Mouse (Mus musculus) right cerebral cortex, postnatal 10 days (tissue): ENCODE data around the gene Copb2.
A peak's percentile ranks its signal among the peaks of the same experiment; 100 is the strongest.

Experiments
- DNase-seq, 2 experiments: peaks; one replicate each; pipeline ENCODE4 v3.0.0; 2021; ENCODE audit warnings: low spot score in 2 of 2

Copb2 gene

DNA sequence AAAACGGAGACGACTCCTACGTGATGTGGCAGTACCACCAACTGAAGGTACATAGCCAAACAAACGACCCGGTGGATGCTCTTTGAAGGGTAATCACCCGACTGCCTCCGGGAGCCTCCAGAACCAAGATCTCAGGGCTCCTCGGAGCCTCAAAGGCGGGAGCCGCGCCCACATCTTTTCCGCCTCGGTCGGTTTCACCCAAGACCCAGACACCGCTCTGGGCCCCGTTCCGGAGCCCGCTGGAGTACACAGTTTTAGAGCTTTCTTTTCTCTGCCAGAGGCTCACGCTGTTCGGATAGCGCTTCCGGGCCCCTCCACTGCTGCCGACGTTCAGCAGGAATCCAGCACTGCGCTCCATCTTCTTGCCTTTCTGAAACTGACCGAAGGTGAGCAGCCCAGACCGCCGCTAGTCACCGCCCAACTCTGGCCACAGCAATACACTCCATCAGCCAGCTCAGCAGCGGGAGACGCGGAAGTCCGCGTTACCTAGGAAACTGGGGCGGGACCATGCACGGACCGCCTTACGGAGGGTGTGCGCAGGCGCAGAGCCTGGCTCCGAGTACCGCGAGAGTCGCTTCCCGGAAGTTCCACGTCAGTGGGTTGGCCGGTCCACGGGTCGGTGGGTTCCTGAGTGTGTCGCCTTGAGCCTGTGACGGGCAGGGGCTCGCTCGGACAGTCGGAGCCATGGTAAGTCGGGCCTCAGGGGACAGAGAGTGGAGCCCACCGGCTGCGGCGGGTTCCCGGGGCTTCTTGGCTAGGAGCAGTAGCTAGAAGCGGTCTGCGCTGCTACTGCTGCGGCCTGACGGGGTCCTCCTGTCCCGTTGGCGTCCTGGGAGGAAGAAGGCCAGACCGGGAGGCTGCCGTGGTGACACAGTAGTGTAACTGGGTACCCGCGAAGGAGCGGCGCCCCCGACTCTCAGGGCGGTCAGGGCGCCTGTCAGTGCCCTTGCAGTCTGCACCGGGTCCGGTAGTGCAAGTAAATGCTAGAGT, at the start of gene Copb2:
TSS of gene Copb2 (plus strand) at position 585 of the 990 bp plus-strand sequence.
- DNase-seq: peak; percentile 99

DNA sequence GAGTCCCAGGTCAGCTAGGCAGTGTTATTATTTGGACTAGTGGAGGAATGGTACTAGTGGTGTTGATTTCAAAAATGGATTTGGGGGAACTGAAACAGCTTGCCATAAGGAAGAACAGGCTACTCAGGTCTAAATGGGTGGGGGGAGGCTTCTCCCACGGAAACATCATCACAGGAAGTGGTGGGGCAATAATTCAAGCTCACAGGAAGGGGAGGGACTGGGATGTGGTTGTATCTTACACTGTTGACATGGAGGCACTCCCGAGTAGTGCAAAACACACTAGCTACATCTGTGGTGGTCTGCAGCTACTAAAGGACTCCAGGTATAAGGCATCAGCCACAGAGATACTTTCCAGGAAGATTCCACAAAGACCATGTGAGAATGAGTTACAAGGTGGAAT, 39.6 kb upstream of the Copb2 start:
- DNase-seq: no peak

DNA sequence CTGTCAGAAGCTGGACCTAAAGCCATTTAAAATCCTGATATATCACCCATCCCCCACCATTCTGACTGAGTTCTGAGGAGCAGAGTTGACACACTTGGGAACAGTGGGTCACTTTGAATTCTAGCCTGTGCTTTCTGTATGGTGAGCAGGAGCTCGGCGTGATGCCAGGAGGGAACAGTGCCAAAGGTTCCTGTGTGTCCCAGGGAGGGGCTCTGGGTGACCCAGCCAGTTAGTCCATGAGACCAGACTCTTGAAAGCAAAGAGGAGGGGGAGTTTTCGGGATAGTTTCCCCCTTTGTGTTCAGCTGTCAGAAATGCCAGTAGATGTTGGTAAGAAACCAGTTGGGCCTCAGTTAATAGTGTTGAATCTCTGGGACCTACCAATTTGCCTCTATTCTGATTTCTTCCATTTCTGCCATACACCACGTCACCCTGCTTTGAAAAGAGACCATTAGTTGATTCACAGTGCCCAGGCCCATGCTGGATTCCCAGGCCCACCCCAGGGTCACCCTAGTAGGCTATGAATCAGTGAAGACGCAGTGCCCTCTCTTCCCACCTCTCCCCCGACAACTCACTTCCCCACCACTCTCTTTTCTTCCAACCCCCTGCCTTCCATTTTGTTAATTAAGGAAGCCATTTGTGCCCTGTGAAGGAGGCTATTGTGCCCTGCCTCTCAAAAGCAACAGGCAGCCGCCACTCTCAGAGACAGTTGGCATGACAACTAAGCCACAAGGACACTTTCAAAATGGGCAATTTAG, 38.6 kb upstream of the Copb2 start:
- peak; percentile 67 to 76 for DNase-seq

DNA sequence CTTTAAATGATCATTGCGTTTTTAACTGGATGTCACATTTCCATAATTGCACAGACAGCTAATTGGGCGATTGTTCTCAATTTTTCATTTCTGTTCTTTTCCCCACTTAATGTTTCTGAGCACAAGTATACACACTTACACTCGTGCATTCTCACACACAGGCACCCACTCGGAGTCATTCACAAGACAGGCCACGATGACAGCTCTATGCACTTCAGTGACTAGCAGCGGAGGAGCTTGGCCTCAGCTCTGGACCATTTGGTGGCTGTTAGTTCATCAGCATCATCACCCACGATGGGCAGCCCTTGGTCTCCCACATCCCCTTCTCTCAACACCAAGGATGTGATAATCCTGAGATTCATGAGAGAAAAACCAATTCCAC, 38.0 kb upstream of the Copb2 start:
- DNase-seq: no peak

DNA sequence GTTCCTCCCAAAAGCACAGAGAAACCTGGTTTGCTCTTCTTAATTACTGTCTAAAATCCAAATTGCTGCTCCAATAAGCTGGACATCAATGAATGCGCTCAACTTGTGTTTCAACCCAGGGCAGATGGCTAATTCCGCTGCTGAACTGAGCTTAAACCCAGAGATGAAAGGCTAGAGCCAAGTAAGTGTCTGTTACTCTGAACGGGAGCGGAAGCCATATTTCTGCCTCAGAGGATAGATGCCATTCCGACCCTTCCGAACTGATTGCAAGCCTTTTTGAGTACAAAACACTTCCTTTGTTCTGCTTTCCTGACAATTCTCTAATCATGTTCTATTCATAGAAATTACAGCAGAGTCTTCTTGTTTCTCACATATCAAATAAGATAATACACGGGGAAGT, 36.3 kb upstream of the Copb2 start:
- DNase-seq: no peak

DNA sequence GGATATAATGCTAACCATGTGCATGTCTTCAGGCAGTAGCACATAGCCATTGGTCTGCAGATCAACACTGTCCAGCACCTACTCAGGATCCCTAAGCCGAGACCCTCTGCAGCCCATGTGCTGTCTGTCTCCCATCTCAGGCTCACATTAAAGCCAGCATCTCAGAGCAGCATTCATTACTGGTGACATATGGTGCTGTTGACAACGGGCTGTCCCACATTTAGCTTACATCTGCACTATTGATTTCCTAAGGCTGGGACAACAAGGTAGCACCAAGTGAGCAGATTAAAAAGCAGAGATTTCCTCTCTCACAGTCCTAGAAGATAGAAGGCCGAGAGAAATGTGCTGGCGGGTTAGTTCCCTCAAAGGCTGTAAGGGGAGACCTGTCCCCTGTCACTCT, 33.7 kb upstream of the Copb2 start:
- no peak for DNase-seq

DNA sequence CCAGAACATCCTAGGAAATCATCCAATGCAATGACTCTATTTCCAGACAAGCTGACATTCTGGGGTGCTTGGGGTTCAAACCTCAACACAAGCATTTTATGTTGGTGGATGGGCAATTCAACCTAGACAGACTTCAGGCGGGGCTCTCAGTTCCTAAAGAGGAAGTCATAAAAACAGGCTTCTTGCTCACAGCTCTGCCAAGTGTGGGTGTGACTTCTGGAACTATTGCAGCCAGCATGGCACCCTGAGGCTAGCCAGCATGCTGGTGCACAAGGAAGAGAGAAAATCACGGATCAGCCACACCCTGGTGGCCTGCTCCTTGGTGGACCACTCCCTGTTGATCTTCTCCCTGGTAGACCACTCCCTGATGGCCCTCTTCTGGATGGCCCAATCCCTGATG, 32.5 kb upstream of the Copb2 start:
- no peak for DNase-seq

DNA sequence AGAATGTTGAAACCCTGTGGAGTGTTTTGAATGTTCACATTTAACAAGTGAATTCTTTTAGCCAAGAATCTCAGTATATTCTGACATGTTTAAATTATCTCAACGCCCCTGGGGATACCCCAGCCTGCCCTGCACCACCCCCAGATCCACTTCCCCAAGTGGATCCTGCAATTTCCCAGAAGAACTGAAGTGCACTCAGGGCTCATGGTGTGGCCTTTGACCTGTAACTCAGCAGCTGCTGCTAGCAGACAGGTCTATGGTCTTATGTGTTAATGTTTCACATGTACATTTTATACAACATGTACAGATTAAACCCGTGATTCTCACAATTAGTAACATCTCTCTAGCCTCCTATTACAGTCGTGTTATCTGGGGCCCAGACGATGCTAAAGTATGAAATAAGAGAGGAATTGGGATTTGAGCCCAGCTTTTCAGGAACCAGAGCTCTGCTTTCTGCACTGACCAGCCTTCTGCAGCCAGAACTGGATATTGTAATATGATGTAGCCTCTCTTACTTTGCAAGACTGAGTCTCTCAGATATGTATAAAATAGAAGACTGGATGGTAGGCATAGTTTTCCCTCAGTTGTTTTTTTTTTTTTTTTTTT, 28.7 kb upstream of the Copb2 start:
- no peak for DNase-seq

DNA sequence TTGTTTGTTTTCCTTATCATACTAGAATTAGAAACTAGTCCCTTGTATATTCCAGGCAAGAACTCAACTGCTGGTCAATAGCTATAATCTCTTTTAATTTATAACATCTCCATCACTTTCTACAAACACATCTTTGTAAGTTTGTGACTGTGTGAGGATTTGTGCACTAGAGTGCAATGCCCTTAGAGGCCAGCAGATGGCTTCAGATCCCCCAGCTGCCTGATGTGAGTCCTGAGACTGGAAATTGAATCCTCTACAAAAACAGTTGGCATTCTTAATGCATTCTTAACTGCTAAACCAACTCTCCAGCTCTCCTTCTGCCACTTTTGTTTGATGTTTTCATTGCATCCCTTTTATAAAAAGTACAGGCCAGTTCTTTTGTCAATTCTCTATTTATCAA, 27.8 kb upstream of the Copb2 start:
- no peak for DNase-seq

DNA sequence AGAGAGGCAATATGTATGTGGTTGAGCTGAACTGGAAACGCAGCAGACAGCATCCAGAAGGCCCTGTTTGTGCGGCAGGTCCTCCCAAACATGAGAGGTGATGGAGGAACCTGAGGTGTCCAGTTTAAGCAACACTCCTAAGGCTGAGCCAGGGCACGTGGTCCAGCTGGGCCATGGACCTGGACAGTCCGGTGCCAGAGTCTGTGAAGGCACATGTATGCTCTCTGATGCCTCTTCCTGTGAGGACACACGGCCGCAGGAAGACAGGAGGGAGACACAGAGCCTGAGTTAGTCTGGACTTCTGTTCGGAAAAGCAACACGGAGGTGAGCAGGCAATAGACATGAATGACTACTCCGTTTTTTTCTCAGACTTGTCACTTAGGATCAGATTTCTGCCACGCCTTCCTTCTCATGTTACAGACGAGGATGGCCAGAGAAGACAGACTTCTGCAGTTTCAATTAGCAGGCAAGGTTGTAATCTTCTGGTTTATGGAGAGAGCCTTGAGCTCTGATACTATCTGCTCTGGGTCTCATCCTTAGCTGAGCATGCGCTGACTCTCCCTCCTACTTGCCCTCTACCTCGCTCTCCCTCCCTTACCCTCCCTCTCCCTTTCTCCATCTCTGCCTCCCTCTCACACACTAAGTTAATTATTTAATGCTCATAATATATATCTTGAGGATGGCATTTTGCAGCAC, 25.4 kb upstream of the Copb2 start:
- no peak for DNase-seq

DNA sequence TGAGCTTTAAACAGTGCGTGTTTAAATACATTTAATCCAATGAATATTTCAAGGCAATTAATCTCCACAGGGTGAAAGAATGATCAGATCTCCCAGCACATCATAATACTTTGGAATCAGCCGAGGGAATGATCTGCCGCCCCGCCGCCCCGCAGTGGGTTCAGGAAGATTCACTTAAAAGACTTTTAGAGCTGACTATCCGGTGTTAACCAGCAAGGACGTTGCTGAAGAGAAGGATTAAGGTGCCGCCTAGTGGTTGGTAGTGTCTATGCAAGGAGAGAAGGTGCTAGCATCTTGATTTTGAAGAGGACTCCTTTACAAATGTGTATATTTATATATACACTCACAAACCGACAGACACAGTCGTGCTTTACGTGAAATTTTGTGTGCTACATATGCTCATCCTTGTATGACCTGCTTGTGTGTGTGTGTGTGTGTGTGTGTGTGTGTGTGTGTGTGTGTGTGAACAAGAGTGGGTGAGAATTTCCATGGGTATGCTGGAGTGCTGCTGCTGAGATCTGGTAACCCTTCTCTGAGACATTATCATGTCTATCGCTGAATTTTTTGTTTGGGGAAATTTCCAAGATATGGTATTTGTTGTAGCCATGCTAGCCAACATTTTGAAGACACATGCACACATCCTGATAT, 24.7 kb upstream of the Copb2 start:
- DNase-seq: peak; percentile 87 to 88

DNA sequence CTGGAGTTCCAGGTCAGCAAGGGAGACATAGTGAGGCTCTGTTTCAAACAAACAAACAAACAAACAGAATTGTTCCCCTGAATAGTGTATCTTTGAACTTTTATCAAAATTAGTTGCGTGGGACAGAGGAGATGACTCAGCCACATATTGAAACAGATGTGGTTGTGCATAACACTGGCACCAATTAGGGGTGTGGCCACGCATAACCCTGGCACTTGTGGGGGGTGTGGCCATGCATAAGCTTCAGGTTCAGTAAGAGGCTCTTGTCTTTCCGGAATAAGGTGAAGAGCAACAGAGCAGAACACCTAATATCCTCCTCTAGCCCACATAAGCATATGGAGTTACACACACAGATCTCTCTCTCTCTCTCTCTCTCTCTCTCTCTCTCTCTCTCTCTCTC, 19.5 kb upstream of the Copb2 start:
- no peak for DNase-seq

DNA sequence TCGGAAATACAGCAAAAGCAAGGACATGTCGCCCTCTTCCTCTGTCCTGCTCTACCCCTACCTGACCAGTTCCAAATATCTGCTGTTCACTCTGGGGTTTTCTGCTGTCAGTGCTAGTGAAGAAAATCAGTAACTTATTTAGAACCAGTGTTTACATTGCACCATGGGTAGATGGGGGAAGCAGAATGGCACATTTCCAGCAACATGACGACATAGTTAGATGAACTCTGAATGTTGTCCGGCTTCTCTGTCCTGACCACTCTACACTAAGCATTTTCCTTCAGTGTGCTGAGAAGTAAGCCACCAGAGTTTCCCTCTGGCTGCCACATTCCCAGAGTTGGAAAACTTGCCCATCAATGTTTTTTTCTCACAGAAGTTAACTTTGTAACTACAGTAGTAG, 20.3 kb downstream of the Copb2 start:
- DNase-seq: no peak

DNA sequence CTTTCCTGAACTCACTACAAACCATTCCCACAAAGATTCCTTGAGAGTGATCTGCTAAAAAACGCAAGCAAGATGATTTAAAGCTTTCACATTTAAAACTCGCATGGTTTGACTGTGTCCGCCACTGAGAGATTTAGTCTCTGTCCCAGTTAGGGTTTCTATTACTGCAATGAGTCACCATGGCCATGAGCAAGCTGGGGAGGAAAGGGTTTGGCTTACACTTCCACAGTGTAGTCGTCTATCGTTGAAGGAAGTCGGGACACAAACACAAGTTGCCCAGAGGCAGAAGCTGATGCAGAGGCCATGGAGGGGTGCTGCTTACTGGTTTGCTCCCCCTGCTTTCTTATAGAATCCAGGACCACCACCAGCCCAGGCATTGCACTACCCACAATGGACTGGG, 36.6 kb downstream of the Copb2 start:
- no peak for DNase-seq

DNA sequence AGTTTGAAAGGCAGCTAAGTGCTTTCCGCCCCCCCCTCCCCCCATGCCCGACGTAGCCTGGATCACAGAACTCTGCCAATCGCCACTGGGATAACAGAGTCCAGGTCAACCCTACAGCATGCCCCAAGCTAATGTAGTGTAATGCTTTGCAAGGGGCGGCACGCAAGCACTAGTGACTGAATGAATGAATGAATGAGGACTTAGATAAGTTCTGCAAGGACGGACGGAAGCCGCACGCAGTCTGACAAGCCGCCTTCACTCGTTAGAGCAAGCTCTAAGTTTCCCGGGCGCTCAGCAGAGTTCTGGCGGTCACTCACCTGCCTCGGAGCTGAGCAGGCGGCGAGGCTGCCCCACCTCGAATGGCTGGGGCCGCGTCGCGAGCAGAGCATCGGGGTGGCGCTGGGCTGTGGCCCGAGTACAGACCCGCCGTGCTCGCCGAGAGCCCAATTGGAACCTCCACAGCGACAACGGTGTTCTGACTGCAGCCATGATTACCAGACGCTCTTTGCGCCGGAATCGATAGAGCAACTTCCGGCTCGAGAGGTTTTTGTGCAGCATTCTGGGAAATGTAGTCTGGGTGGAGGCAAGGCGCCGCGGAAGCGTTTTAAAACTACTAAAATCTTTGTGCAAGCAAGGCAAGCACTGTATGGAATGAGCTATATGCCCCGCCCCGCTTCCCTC, 37.8 kb downstream of the Copb2 start, which contains the start of gene Mrps22:
TSS of gene Mrps22 (minus strand) at position 505 of the 681 bp plus-strand sequence.
- peak; percentile 87 to 92 for DNase-seq

DNA sequence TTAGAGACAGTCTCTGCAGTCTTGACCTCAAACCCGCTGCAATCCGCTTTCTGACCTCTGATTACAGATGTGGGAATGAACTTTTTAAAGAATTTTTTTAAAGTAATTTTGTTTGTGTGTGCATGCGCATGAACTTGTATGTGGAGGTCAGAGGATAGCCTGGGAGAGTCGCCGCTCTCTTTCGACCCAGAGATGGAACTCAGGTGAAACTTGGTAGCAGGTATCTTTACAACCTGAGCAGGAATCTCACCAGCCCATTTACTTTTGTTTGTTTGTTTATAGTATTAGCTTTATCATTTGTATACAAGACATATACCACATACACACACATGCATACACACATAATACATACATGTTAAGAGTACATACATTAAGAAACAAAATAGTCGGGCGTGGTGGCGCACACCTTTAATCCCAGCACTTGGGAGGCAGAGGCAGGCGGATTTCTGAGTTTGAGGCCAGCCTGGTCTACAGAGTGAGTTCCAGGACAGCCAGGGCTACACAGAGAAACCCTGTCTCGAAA, 38.4 kb downstream of the Copb2 start:
- no peak for DNase-seq

DNA sequence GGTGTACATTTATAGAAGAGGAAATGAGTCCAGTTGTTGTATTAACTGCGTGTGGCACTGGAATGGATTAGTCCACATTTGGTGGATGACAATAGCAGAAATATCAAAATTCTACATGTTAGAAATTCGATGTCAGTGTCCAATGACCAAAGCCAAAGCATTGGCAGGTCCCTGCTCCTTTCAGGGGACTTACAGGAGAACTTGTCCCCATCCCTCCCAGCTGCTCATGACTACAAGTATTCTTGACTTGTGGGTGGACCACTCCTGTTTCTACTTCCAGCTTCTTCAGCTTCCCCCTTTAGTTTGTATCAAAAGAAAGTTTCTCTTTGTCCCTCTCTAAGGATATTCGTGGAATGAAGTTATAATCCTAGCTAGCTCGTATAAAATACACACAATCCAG, 41.4 kb downstream of the Copb2 start:
- no peak for DNase-seq

DNA sequence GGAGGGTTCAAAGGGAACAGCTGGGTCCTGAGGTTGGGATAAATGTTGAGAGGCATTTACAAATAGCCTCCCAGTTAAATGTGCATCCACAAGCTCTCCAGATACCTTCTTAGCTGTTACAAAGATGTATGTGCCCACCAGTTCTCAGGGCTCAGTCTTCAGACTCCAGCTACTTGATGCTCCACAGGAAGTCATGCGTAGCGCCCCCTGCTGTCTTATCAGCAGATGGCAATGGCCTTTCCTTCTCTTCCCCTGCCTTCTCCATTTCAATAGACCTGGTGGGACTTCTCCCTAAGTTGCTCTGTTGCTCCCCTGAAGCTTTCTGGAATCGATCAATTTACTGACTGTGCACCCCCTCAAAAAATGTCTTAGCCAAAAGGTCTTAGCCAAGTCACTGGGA, 65.0 kb downstream of the Copb2 start:
- DNase-seq: no peak

DNA sequence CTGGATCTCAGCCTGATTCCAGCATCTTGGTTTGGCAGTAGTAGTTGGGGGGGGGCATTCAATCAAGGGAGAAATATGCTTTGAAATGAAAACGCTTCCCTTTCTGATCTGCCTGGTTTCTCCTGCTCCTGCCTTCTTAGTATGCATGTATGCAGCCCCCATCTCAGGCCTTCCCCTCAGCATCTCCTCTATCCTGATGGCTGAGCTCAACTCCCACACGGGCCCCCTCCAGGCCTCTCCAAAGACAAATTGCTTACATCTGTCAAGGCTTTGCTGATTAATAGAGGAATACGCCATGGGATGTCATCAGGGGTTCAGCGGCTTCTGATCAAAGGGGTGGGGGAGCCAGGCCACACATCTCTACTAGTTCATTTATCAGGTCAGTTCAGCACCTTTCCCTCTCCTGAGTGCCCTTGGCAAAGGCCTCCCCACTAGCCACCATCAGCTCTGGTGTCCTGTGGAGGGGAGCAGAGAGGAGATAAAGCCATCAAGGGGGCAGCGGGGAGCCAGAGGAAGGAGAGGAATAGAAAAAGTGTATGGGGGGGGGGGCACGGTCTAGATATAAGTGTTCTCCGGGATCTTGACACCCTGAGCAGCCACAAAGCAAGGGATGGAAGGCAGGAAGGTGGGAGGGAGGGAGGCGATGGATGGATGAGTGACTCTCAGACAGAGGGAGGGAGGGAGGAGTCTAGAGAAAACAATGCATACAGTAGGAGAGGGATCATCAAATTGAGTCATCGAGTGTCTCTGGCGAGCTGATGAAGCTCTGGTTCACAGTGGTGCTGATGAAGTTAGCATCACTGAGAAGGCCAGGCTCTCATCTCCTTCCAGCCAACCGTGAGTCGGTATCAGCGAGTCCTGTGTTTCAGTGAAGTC, 70.0 kb downstream of the Copb2 start:
- no peak for DNase-seq
